Mouse (Mus musculus): Measurements from ENCODE around the gene Lmtk3.

DNA sequence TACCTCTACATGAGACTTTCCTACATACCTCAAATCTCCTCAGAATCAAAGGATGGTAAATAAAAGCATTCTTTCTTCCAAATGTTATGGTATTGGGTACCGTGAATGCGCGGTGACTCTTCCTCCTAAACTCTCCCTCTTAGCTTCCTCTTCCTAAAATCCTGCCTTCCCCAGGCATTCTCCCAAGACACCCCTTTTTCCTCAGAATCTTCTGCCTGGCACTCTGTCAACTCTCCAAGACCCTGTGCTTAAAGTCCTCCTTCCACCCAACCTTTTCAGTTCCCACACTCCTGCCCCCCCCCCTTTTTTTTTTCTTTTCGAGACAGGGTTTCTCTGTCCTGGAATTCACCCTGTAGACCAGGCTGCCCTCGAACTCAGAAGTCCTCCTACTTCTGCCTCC, 31.3 kb downstream of the Lmtk3 start:
- TF ChIP-seq POLR2A (IDR thresholded peaks at IDR 0.05; ENCODE audit: low read depth, low read length) (no peak), CTCF (IDR thresholded peaks at IDR 0.05; ENCODE audit: extremely low read depth, insufficient read length, insufficient replicate concordance, low read depth, low read length) (no peak)
